Mouse (Mus musculus): ENCODE measurements around the gene Nr1h2.
A peak's percentile ranks its signal among the peaks of the same experiment; 100 is the strongest.

Nr1h2 gene

GRCm38 (mm10) chr7:44584921-44585320, 31.2 kb upstream of the Nr1h2 start:
- no peak for DNase-seq (ENCODE audit: low spot score)

GRCm38 (mm10) chr7:44584265-44584804, 30.6 kb upstream of the Nr1h2 start:
- DNase-seq (ENCODE audit: low spot score) = no peak

GRCm38 (mm10) chr7:44583146-44583545, 29.4 kb upstream of the Nr1h2 start:
- DNase-seq (ENCODE audit: low spot score) = no peak

GRCm38 (mm10) chr7:44582709-44583108, 29.0 kb upstream of the Nr1h2 start:
- no peak for DNase-seq (ENCODE audit: low spot score)

- no peak for DNase-seq (ENCODE audit: low spot score)
Observed at GRCm38 (mm10) chr7:44581637-44582036, 27.9 kb upstream of the Nr1h2 start.

- DNase-seq (ENCODE audit: low spot score) = no peak
Observed at GRCm38 (mm10) chr7:44576333-44576844, 22.6 kb upstream of the Nr1h2 start.

GRCm38 (mm10) chr7:44572956-44573484, 19.3 kb upstream of the Nr1h2 start:
- DNase-seq (ENCODE audit: low spot score) = no peak

- DNase-seq (ENCODE audit: low spot score) = no peak
Observed at GRCm38 (mm10) chr7:44572213-44572701, 18.5 kb upstream of the Nr1h2 start, which contains the start of gene Napsa. Gene Napsa (plus strand): TSS chr7:44572380.

- no peak for DNase-seq (ENCODE audit: low spot score)
Observed at GRCm38 (mm10) chr7:44571811-44572210, 18.1 kb upstream of the Nr1h2 start.

- no peak for DNase-seq (ENCODE audit: low spot score)
Observed at GRCm38 (mm10) chr7:44570989-44571388, 17.2 kb upstream of the Nr1h2 start.

GRCm38 (mm10) chr7:44568803-44569202, 15.1 kb upstream of the Nr1h2 start:
- no peak for DNase-seq (ENCODE audit: low spot score)

GRCm38 (mm10) chr7:44565414-44565813, 11.7 kb upstream of the Nr1h2 start:
- DNase-seq (ENCODE audit: low spot score) = no peak

- DNase-seq (ENCODE audit: low spot score) = no peak
Observed at GRCm38 (mm10) chr7:44564486-44564885, 10.7 kb upstream of the Nr1h2 start.

- no peak for DNase-seq (ENCODE audit: low spot score)
Observed at GRCm38 (mm10) chr7:44563284-44563683, 9.5 kb upstream of the Nr1h2 start.

GRCm38 (mm10) chr7:44560435-44561400, 7.0 kb upstream of the Nr1h2 start:
- no peak for DNase-seq (ENCODE audit: low spot score)

GRCm38 (mm10) chr7:44557629-44558028, 3.9 kb upstream of the Nr1h2 start:
- no peak for DNase-seq (ENCODE audit: low spot score)

GRCm38 (mm10) chr7:44553196-44553764, 471 bp downstream of the Nr1h2 start:
- peak; percentile 53 for DNase-seq (ENCODE audit: low spot score)

- no peak for DNase-seq (ENCODE audit: low spot score)
Observed at GRCm38 (mm10) chr7:44552141-44552908, 1.4 kb downstream of the Nr1h2 start.

GRCm38 (mm10) chr7:44551731-44552130, 2.0 kb downstream of the Nr1h2 start:
- no peak for DNase-seq (ENCODE audit: low spot score)

- no peak for DNase-seq (ENCODE audit: low spot score)
Observed at GRCm38 (mm10) chr7:44551301-44551700, 2.5 kb downstream of the Nr1h2 start.

- DNase-seq (ENCODE audit: low spot score) = no peak
Observed at GRCm38 (mm10) chr7:44550409-44550678, 3.4 kb downstream of the Nr1h2 start.
